Mouse (Mus musculus): ENCODE data around the gene Lasp1. TPM values are rescaled to one million over a fixed set of nuclear protein-coding genes. Genes with fewer than 3 reads are reported as not detected.
"Not testable (repeated sequence)": the region's sequence is repeated elsewhere in the genome, so short reads cannot be mapped to it uniquely, and the experiment has no call there.

Gene Lasp1
- polyA plus RNA-seq, 1 experiment = 77.7 TPM

DNA sequence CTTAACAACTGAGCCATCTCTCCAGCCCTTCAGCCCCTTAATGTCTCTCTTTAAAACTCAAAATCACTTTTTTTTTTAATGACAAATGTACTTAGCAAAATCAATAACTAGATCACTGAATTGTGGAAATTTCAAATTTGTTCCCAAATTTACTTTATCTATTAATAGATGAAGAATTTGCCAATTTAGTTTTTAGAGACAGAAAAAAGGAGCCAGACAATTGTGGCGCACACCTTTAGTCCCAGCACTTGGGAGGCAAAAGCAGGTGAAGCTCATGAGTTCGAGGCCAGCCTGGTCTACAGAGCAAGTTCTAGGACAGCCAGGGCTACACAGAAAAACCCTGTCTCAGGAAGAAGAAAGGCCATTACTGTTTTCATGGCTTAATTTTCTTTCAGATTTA lies 52.8 kb downstream of the Lasp1 start:
- Histone ChIP-seq H3K4me3 (replicated peaks) (no peak overlapping the region), H3K27me3 (replicated peaks) (no peaks in the 10 kb centered on the region), H3K9me3 (no peaks in the 10 kb centered on the region), H3K4me1 (peaks cover 21% of the 10 kb centered on the region), H3K36me3 (replicated peaks; ENCODE audit: low read length) (no peaks in the 10 kb centered on the region)
- TF ChIP-seq GATA1 (IDR thresholded peaks at IDR 0.05; ENCODE audit: borderline replicate concordance, low read length) (no peak), FLI1 (IDR thresholded peaks at IDR 0.05; ENCODE audit: low read length) (no peak)

DNA sequence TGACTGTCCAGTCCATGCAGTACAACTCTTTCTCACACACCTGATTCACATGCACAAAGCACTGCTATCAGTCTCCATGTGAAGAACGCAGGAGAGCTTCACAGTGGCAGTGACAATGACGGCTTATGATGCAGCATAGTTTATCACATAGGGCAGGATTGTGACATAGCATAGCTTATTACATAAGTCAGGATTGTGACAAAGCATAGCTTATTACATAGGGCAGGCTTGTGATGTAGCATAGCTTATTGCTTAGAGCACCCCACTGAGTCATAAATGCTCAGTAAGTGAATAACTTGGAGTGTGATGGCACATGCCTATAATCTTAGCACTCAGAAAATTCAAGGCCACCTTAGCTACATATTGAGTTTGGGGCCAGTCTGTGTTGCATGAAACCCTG lies 56.7 kb downstream of the Lasp1 start:
- no peaks in the 10 kb centered on the region for H3K36me3 ChIP-seq (replicated peaks; ENCODE audit: low read length)
- no peaks in the 10 kb centered on the region for H3K9me3 ChIP-seq
- no peaks in the 10 kb centered on the region for H3K27me3 ChIP-seq (replicated peaks)
- no peak overlapping the region for H3K4me3 ChIP-seq (replicated peaks)
- TF ChIP-seq GATA1 (IDR thresholded peaks at IDR 0.05; ENCODE audit: borderline replicate concordance, low read length) = no peak
- TF ChIP-seq FLI1 (IDR thresholded peaks at IDR 0.05; ENCODE audit: low read length) = no peak
- peaks cover 13% of the 10 kb centered on the region for H3K4me1 ChIP-seq

DNA sequence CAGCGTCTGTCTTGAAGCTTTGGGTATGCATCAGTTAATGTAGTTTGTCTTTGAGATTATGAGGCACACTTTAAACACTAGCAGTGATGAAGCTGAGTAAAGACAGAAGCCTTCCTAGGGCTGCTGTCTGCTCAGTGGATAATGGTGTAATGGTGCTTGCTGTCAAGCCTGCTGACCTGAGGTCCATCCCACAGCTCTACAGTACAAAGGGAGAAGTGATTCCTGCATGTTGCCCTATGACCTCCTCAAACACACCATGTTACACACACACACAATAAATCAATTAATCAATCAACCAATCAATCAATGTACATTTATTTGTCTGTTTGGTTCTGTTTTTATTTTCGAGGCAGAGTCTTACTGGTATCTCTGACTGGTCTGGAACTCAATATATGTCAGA lies 63.3 kb downstream of the Lasp1 start:
- TF ChIP-seq GATA1 (IDR thresholded peaks at IDR 0.05; ENCODE audit: borderline replicate concordance, low read length) = no peak
- no peak for TF ChIP-seq FLI1 (IDR thresholded peaks at IDR 0.05; ENCODE audit: low read length)
- Histone ChIP-seq H3K36me3 (replicated peaks; ENCODE audit: low read length) (no peaks in the 10 kb centered on the region), H3K4me1 (no peaks in the 10 kb centered on the region), H3K9me3 (no peaks in the 10 kb centered on the region), H3K4me3 (replicated peaks) (no peak overlapping the region), H3K27me3 (replicated peaks) (no peaks in the 10 kb centered on the region)

DNA sequence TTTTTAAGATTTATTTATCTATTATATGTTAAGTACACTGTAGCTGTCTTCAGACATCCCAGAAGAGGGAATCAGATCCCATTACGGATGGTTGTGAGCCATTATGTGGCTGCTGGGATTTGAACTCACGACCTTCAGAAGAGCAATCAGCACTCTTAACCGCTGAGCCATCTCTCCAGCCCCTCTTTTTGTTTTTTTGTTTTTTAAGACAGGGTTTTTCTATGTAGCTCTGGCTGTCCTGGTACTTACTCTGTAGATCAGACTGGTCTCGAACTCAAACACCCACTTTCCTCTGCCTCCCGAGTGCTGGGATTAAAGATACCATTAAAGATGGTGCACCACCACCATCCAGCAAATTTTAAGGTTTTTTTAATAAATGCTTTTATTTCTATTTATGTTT lies 66.6 kb downstream of the Lasp1 start:
- Histone ChIP-seq H3K27me3 (replicated peaks) (no peaks in the 10 kb centered on the region), H3K36me3 (replicated peaks; ENCODE audit: low read length) (no peaks in the 10 kb centered on the region), H3K9me3 (0 out of 2 replicates have a peak, but pooled peaks cover 4% of the 10 kb centered on the region), H3K4me3 (replicated peaks) (no peak overlapping the region), H3K4me1 (no peaks in the 10 kb centered on the region)
- TF ChIP-seq GATA1 (IDR thresholded peaks at IDR 0.05; ENCODE audit: borderline replicate concordance, low read length) = no peak
- TF ChIP-seq FLI1 (IDR thresholded peaks at IDR 0.05; ENCODE audit: low read length) = no peak

DNA sequence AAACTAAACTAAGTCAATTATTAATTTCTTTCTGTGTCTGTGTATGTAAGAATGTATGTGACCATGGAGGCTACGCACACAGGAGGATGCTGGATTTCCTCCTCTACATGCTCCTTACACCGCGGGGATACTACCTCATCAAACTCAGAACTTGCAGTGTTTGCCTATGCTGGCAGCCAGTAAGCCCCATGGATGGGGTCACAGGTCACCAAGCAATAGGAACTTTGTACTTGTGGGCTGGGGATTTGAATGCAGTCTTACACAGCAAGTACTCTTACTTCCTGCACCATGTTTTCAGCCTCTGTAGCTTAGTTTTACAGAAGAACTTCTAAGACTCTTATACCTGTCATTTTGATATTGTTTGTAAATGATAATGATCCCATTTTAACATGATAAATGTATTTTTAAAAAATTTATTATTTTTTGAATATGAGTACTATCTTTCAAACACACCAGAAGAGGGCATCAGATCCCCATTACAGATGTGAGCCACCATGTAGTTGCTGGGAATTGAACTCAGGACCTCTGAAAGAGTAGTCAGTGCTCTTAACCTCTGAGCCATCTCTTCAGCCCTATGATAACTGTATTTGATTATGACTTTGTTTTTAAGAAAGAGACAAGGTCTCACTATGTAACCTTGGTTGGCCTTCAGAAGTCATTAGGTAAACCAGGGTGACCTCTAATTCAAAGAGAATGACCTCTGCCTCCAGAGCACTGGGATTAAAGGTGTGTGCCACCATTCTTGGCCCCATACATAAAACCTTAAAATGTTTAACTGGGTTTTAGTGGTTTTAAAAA lies 67.5 kb downstream of the Lasp1 start:
- Histone ChIP-seq H3K4me1 (no peaks in the 10 kb centered on the region), H3K9me3 (0 out of 2 replicates have a peak, but pooled peaks cover 4% of the 10 kb centered on the region), H3K27me3 (replicated peaks) (no peaks in the 10 kb centered on the region), H3K4me3 (replicated peaks) (no peak overlapping the region), H3K36me3 (replicated peaks; ENCODE audit: low read length) (no peaks in the 10 kb centered on the region)
- TF ChIP-seq FLI1 (IDR thresholded peaks at IDR 0.05; ENCODE audit: low read length) (no peak), GATA1 (IDR thresholded peaks at IDR 0.05; ENCODE audit: borderline replicate concordance, low read length) (no peak)

DNA sequence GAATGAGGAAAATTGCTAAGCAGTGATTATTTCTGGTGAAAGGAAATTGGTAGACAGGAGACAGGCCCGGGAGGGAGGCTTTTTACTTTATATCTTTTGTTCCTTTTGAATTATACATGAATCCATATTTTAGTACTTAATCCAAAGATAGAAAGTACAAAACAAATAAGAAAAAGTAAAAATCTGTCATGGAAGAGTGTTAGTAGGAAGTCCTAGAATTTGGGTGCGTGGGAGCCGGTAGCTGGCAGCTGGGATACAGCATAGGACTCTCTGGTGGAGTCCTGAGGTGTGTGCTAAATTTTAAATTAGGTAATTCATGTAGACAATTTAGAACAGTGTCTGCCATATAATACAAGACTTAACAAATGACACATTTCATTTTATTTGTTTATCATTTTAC lies 68.8 kb downstream of the Lasp1 start:
- H3K4me3 ChIP-seq (replicated peaks) = no peak overlapping the region
- no peaks in the 10 kb centered on the region for H3K27me3 ChIP-seq (replicated peaks)
- 0 out of 2 replicates have a peak, but pooled peaks cover 4% of the 10 kb centered on the region for H3K9me3 ChIP-seq
- H3K4me1 ChIP-seq = no peaks in the 10 kb centered on the region; the same call in 1 of the 2 replicates
- no peaks in the 10 kb centered on the region for H3K36me3 ChIP-seq (replicated peaks; ENCODE audit: low read length)
- no peak for TF ChIP-seq FLI1 (IDR thresholded peaks at IDR 0.05; ENCODE audit: low read length)
- TF ChIP-seq GATA1 (IDR thresholded peaks at IDR 0.05; ENCODE audit: borderline replicate concordance, low read length) = no peak

DNA sequence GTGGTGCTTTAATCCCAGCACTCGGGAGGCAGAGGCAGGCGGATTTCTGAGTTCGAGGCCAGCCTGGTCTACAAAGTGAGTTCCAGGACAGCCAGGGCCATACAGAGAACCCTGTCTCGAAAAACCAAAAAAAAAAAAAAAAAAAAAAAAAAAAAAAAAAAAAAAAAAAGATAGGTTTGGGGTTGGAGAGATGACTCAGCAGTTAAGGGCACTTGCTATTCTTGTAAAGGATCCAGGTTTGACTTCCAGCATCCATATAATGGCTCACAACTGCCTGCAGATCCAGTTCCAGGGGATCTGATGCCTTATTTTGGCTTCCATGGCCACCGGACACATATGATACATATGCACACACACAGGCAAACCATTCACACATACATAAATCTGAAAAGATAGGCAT lies 73.6 kb downstream of the Lasp1 start:
- not testable (repeated sequence) for H3K36me3 ChIP-seq (replicated peaks; ENCODE audit: low read length); H3K27me3 ChIP-seq (replicated peaks); H3K9me3 ChIP-seq; H3K4me3 ChIP-seq (replicated peaks); H3K4me1 ChIP-seq

DNA sequence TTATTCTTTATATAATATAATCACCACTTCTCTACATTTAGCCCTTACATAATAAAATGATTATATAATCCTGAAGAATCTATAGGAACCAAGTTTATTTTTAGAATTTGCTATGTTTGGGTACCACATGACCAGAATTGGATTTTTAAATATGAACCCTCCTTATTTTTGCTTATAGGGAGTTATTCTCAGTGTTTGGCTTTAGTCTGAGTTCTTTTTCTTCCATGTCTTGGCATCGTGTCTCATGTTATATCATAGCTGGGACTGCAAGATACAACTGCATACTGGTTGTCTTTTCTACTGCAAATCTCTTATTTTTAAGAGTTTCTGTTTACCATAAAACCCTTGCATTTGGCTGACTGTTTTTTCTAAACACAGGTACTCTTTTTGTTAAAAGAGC lies 75.6 kb downstream of the Lasp1 start:
- Histone ChIP-seq H3K4me1 (no peaks in the 10 kb centered on the region; the same call in 1 of the 2 replicates), H3K4me3 (replicated peaks) (no peak overlapping the region), H3K36me3 (replicated peaks; ENCODE audit: low read length) (no peaks in the 10 kb centered on the region), H3K27me3 (replicated peaks) (no peaks in the 10 kb centered on the region), H3K9me3 (no peaks in the 10 kb centered on the region)
- TF ChIP-seq GATA1 (IDR thresholded peaks at IDR 0.05; ENCODE audit: borderline replicate concordance, low read length) (no peak), FLI1 (IDR thresholded peaks at IDR 0.05; ENCODE audit: low read length) (no peak)

DNA sequence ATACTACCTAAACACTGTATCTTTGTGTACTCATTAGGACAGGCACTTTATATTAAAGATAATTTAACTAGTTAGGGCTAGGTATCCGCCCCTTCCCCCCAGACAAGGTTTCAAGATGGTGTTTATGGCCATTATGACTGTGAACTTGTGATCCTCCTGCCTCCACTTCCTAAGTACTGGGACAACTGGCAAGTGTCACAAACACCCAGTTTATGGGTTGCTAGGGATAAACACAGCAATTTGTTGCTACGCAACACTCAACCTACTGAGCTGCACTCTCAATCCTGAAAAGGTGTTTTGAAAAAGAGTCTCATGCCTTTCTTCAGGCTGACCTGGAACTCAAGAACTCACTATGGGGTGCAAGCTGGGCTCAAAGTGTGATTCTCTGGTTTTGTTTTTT lies 78.5 kb downstream of the Lasp1 start:
- no peaks in the 10 kb centered on the region for H3K9me3 ChIP-seq
- no peaks in the 10 kb centered on the region for H3K27me3 ChIP-seq (replicated peaks)
- no peak for TF ChIP-seq GATA1 (IDR thresholded peaks at IDR 0.05; ENCODE audit: borderline replicate concordance, low read length)
- no peak for TF ChIP-seq FLI1 (IDR thresholded peaks at IDR 0.05; ENCODE audit: low read length)
- no peaks in the 10 kb centered on the region for H3K36me3 ChIP-seq (replicated peaks; ENCODE audit: low read length)
- H3K4me3 ChIP-seq (replicated peaks) = no peak overlapping the region
- H3K4me1 ChIP-seq = no peaks in the 10 kb centered on the region; the same call in 1 of the 2 replicates

DNA sequence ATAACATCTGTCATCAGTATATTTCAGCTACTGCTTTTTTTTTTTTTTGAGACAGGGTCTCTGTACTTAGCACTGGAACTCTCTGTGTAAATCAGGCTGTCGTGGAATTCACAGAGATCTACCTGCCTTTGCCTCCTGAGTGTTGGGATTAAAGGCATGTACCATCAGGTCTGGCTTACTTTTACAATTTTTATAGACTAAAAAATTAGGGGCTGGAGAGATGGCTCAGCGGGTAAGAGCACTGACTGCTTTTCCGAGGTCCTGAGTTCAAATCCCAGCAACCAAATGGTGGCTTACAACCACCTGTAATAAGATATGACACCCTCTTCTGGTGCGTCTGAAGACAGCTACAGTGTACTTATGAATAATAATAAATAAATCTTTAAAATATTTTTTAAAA lies 81.6 kb downstream of the Lasp1 start:
- no peaks in the 10 kb centered on the region for H3K27me3 ChIP-seq (replicated peaks)
- peaks cover 14% of the 10 kb centered on the region; the same call in 1 of the 2 replicates for H3K4me1 ChIP-seq
- TF ChIP-seq GATA1 (IDR thresholded peaks at IDR 0.05; ENCODE audit: borderline replicate concordance, low read length) (no peak), FLI1 (IDR thresholded peaks at IDR 0.05; ENCODE audit: low read length) (no peak)
- H3K4me3 ChIP-seq (replicated peaks) = no peak overlapping the region
- H3K36me3 ChIP-seq (replicated peaks; ENCODE audit: low read length) = no peaks in the 10 kb centered on the region
- H3K9me3 ChIP-seq = no peaks in the 10 kb centered on the region

Measured in megakaryocyte, embryonic 14.5 days (primary cell).